25 mouse cellular contexts compared by ENCODE assay signal in the genomic region with DNA sequence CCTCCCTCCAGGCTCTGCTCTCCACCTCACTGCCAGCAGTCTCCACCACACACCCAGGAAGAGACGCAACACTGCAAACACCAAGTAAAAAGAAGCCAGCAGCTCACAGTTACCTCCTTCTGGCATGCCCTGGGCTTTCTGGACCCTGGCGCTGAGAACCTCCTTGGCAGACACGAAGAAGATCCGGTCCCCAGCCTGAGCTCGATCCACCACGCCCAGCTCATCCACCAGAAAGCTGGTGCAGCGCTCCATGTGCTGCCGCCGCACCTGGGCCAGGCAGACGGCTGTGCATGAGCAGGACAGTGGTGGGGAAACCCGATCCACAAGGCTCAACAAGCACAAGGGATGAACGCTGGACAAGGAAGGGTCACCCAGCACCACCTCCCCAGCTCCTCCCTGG.
"Had no signal": no experiment of that assay in that cellular context is flagged by ENCODE, and none has a peak within 500 bp of the region (broad histone marks: within the 10 kb centered on the region; RNA-seq: fewer than 3 reads in every experiment).

No protein-coding gene starts in this region.

- H3K4me3 ChIP-seq: embryonic facial prominence, embryonic 10.5 days; embryonic facial prominence, embryonic 12.5 days; embryonic facial prominence, embryonic 13.5 days; embryonic facial prominence, embryonic 15.5 days; erythroblast, embryonic 14.5 days; forebrain, embryonic 10.5 days; forebrain, embryonic 12.5 days; forebrain, embryonic 13.5 days; forebrain, embryonic 15.5 days; heart, adult 2 months; heart, embryonic 10.5 days had no signal

- DNase-seq: cerebellum, adult 2 months; cerebellum, adult 8-10 months; cerebellum, adult 9-10 months; cerebellum, adult 9-11 months; cerebellum, postnatal 10 days; cerebellum, postnatal 14 days; cerebellum, postnatal 25 days; cerebellum, postnatal 36 days; embryo, embryonic 11 days; forebrain, postnatal 0 days; gastrocnemius, postnatal 10 days; gastrocnemius, postnatal 25 days; gastrocnemius, postnatal 36 days; heart, adult 18-20 months; heart, adult 2 months had no signal

- H3K27ac ChIP-seq: embryonic facial prominence, embryonic 10.5 days; embryonic facial prominence, embryonic 12.5 days; embryonic facial prominence, embryonic 13.5 days; embryonic facial prominence, embryonic 15.5 days; forebrain, embryonic 10.5 days; forebrain, embryonic 12.5 days; forebrain, embryonic 13.5 days; forebrain, embryonic 15.5 days; heart, adult 2 months; heart, embryonic 10.5 days had no signal
